Mouse (Mus musculus): ENCODE measurements around the gene Itgb4. TPM values are rescaled to one million over a fixed set of nuclear protein-coding genes. Genes with fewer than 3 reads are reported as not detected.

Gene Itgb4
- total and polyA plus RNA-seq, 3 experiments: 0.69 to 0.85 TPM; not detected in 1

GRCm38 (mm10) chr11:115941980-115942379 is 32.5 kb upstream of the Itgb4 start:
- no peak overlapping the region for H3K4me3 ChIP-seq (ENCODE audit: control insufficient read depth in 1 of 2, insufficient read depth in 1 of 2, low read depth in 2 of 2, low read length in 2 of 2)
- no peak for TF ChIP-seq CHD2 (IDR thresholded peaks at IDR 0.05; ENCODE audit: low read length)
- TF ChIP-seq TCF12 (IDR thresholded peaks at IDR 0.05; ENCODE audit: low read depth, low read length): no peak
- peak; percentile 2; the same call in 1 of the 2 replicates for TF ChIP-seq RAD21 (IDR thresholded peaks at IDR 0.05; ENCODE audit: low read depth, low read length)
- TF ChIP-seq SMC3 (IDR thresholded peaks at IDR 0.05; ENCODE audit: low read depth, low read length): 0 out of 2 replicates have a peak, but pooled peaks have one; percentile 14

DNA sequence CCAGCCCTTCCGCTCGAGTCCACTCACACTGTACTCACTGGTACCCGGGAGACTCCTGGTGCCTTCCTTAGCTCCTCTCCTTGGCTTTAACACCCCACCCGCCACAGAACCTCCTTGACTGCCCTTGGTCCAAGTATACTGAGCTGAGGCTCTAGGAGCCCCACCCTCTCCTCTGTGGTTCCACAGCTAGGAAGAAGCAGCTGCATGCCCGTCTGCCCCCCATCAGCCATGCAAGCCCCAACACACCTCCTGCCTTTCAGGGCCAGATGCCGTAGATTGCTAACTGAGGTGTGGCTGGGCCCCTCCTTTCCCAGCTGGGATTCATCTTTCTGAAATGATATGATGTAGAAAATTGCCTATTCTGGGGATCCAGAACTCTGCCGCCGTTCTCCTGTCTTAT is 29.3 kb upstream of the Itgb4 start:
- H3K9me3 ChIP-seq (replicated peaks; ENCODE audit: insufficient read depth, low read length): no peaks in the 10 kb centered on the region
- no peak overlapping the region for H3K4me3 ChIP-seq (ENCODE audit: control insufficient read depth in 1 of 2, insufficient read depth in 1 of 2, low read depth in 2 of 2, low read length in 2 of 2)
- no peaks in the 10 kb centered on the region for H3K4me1 ChIP-seq (ENCODE audit: control insufficient read depth in 1 of 2, insufficient read depth in 2 of 2, low read length in 2 of 2)
- H3K36me3 ChIP-seq (ENCODE audit: control insufficient read depth in 1 of 2, insufficient read depth in 2 of 2, low read length in 2 of 2): peaks cover 0 to 2% of the 10 kb centered on the region in 2 experiments; a peak in 1 of 4 replicates
- H3K27ac ChIP-seq (ENCODE audit: control insufficient read depth, low read depth, low read length): no peak overlapping the region
- H3K79me2 ChIP-seq (ENCODE audit: control insufficient read depth, insufficient read depth, low read length, poor library complexity): no peaks in the 10 kb centered on the region
- no peaks in the 10 kb centered on the region for H3K27me3 ChIP-seq (ENCODE audit: control insufficient read depth in 1 of 2, insufficient read depth in 2 of 2, low read length in 2 of 2)
- no peak for DNase-seq (ENCODE audit: low read depth, low spot score)
- TF ChIP-seq GATA1 (IDR thresholded peaks at IDR 0.05; ENCODE audit: low read depth, low read length) (no peak), EP300 (IDR thresholded peaks at IDR 0.05; ENCODE audit: low read depth in 1 of 2, low read length in 2 of 2) (no peak), RCOR1 (IDR thresholded peaks at IDR 0.05; ENCODE audit: low read depth, low read length) (no peak), POLR2A (IDR thresholded peaks at IDR 0.05; ENCODE audit: control insufficient read depth in 1 of 2, insufficient read depth in 1 of 2, low read depth in 1 of 2, low read length in 2 of 2, poor library complexity in 1 of 2) (no peak), MXI1 (IDR thresholded peaks at IDR 0.05; ENCODE audit: low read depth, low read length) (no peak), JUND (IDR thresholded peaks at IDR 0.05; ENCODE audit: low read depth, low read length) (no peak), TAL1 (IDR thresholded peaks at IDR 0.05; ENCODE audit: low read length) (no peak), HCFC1 (IDR thresholded peaks at IDR 0.05; ENCODE audit: low read depth, low read length) (no peak), TCF12 (IDR thresholded peaks at IDR 0.05; ENCODE audit: low read depth, low read length) (no peak), USF2 (IDR thresholded peaks at IDR 0.05; ENCODE audit: borderline replicate concordance in 1 of 2, insufficient read depth in 1 of 2, low read depth in 1 of 2, low read length in 2 of 2) (no peak), KAT2A (conservative IDR thresholded peaks at IDR 0.05; ENCODE audit: low read depth, low read length) (no peak), ETS1 (IDR thresholded peaks at IDR 0.05; ENCODE audit: low read depth, low read length) (no peak), CTCF (IDR thresholded peaks at IDR 0.05 in 2 of 3, conservative IDR thresholded peaks at IDR 0.05 in 1 of 3; ENCODE audit: control insufficient read depth in 1 of 3, insufficient read depth in 1 of 3, low read depth in 2 of 3, low read length in 3 of 3, poor library complexity in 1 of 3, severe bottlenecking in 1 of 3) (no peak), MAX (IDR thresholded peaks at IDR 0.05; ENCODE audit: low read length) (no peak), BHLHE40 (IDR thresholded peaks at IDR 0.05; ENCODE audit: borderline replicate concordance, low read depth, low read length) (no peak), ZMIZ1 (IDR thresholded peaks at IDR 0.05; ENCODE audit: low read depth, low read length) (no peak), MEF2A (IDR thresholded peaks at IDR 0.05; ENCODE audit: extremely low read depth, insufficient replicate concordance, low read depth, low read length, poor library complexity, severe bottlenecking) (no peak), NELFE (IDR thresholded peaks at IDR 0.05; ENCODE audit: low read depth, low read length) (no peak), POLR2AphosphoS2 (IDR thresholded peaks at IDR 0.05; ENCODE audit: low read length) (no peak)
- H3K9ac ChIP-seq (ENCODE audit: control insufficient read depth, low read depth, low read length, poor library complexity, severe bottlenecking): no peak overlapping the region

More at GRCm38 (mm10) chr11:115941980-115942379, 32.5 kb upstream of the Itgb4 start:
- H3K36me3 ChIP-seq (ENCODE audit: control insufficient read depth in 1 of 2, insufficient read depth in 2 of 2, low read length in 2 of 2): peaks cover 0 to 2% of the 10 kb centered on the region in 2 experiments; a peak in 2 of 4 replicates
- no peaks in the 10 kb centered on the region for H3K9me3 ChIP-seq (replicated peaks; ENCODE audit: insufficient read depth, low read length)
- H3K9ac ChIP-seq (ENCODE audit: control insufficient read depth, low read depth, low read length, poor library complexity, severe bottlenecking): no peak overlapping the region
- H3K27ac ChIP-seq (ENCODE audit: control insufficient read depth, low read depth, low read length): no peak overlapping the region
- DNase-seq (ENCODE audit: low read depth, low spot score): no peak
- no peaks in the 10 kb centered on the region for H3K4me1 ChIP-seq (ENCODE audit: control insufficient read depth in 1 of 2, insufficient read depth in 2 of 2, low read length in 2 of 2)
- no peaks in the 10 kb centered on the region for H3K27me3 ChIP-seq (ENCODE audit: control insufficient read depth in 1 of 2, insufficient read depth in 2 of 2, low read length in 2 of 2)
- no peaks in the 10 kb centered on the region for H3K79me2 ChIP-seq (ENCODE audit: control insufficient read depth, insufficient read depth, low read length, poor library complexity)

Data from MEL (cell line).